Mouse (Mus musculus) testis, postnatal 10 days (tissue): ENCODE data around the gene Gm26558.
A peak's percentile ranks its signal among the peaks of the same experiment; 100 is the strongest.

ENCODE experiments used
- DNase-seq: peaks from one replicate; pipeline ENCODE4 v3.0.0; 2021; ENCODE audit warnings: low spot score

Gene Gm26558

DNA sequence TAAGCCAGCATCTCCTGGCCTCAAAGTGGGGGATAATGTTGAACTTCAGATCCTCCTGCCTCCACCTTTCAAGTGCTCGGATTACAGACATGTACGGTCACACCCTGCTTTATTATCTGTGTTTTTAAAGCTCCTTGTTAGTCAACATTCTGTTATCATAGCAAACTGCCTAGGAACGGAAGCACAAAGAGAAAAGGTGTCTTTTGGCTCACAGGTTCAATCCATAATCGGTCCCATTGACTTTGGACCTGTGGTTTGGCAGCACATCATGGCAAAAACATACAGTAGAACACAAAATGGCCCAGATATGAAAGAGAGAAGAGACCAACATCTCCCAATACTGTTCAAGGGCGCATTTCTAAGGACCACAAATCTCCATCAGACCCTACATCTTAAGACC lies 13.6 kb downstream of the Gm26558 start:
- no peak for DNase-seq

DNA sequence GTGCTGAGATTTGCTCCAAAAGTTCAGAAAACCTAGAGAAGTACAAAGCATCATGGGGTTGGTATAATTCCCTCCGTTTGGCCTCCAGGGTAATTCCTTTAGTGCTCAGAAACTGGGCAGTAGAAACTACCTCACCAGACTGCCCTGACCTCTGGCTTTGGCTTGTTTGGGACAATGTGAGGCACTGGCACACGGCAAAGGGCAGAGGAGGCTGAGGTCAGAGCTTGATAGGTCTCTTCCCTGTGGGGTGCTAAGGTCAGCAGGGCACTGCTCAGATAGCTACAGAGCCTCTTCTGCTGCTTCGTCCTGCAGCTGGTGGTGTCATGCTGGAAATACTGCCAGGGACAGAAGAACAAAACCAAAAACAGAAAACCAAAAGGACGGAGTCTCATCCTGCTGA lies 14.2 kb downstream of the Gm26558 start:
- no peak for DNase-seq

DNA sequence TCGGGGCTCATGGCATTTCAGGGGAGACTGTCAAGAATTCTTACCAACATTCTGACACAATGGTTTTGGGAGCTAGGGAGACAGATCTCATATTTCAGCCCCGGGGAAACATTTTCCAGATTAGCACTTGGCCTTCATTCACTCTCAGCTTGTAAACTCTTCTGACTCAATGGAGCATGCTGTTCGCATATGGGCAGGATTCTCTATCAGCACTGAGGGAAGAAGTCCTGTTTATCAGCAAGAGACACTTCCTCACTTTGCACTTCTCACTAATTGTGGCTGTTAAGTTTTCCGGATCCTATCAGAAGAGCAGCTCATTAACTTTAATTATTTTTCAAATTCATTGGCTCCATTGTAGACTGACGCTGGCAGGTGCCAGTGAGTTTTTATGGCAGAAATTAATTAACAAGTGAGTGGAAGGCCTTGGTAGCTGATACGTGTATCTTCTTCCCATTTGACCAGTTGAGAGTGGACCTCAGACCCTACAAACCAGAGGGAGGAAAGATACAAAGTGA lies 16.6 kb downstream of the Gm26558 start:
- no peak for DNase-seq

DNA sequence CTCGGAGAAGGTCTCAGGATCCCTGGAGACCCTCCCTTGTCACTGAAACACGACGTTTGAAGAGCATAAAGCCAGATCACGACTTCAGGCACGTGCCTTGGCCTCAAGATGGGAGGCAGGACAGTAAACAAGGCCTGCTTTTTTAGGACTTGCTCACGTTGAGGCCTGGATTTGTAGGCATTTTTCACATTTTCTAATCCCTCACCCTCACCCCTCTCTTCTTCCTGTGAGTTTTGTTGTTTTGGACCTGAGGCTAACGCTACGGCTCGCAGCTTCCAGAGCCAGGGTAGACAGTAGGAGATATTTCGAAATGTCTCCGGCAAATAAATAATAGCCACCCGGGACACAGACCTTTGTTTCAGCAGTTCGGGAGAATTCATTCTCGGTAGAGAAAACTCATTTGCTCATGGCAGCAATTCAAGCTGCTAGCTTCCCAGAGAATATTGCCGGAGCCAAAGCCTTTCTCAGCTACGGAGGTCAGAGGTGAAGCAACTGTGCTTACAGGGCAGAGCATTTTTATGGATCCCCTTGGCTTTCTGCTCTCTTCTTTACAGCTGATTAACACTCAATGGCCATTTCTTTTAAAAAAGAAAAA lies 18.8 kb downstream of the Gm26558 start:
- DNase-seq: no peak

DNA sequence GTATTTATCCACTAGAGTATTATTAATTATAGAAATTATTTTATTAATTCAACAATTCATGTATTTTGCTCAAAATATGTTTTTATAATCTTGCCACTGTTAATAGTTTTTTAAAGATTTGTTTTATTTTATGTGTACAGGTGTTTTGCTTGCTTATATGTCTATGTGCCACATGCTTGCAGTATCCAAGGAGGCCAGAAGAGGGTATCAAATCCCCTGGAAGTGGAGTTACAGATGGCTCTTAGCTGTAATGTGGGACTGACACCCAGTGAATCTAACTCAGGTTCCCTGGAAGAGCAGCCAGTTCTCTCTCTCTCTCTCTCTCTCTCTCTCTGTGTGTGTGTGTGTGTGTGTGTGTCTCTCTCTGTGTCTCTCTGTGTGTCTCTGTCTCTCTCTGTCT lies 20.9 kb downstream of the Gm26558 start:
- no peak for DNase-seq

DNA sequence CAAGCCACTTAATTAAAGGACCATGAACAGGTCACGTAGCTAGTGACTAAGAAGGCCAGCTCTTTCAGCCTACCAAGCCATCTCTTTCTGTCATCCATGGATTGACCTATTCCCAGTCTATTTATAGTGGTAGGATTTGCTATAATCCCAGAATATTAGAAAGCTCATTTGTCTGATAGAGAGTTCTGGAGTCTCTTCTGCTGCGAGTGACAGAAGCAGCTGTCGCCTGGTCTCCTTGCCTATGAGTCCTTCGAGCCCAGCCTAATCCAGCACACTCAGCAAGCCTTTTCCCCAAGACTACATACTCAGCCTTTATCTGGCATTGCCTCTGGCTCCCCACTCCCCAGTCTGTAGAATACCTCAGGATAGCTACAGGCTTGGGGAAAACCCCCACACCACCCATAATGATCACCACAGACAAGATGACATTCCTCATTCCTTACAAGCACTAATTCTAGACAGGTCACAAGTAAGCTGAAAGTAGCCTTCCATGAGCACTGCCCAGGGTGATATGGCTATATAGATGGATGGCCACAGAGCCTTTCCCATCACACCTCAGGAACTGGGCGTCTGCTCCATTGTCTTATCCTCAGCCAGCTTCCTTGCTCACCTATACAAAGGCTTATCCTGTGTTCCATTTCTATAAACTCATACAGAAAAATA lies 27.7 kb downstream of the Gm26558 start:
- no peak for DNase-seq

DNA sequence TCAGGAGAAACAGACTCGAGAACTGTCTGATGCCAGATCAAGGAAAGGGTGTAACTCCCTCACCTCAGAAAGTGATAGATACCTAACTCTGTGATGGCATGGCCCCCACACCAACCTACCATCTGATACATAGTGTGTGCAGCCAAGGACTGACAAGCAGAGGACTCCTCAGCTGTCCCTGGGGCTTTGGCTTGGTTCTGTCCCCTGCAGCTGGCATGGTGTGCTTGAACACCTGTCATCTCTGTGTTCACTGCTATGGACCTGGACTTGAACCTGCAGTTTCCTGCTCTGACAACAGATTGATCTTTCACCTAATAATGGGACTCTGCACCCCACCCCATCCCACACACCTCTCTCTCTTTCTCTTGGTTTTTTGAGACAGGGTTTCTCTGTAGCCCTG lies 29.5 kb downstream of the Gm26558 start:
- DNase-seq: no peak

DNA sequence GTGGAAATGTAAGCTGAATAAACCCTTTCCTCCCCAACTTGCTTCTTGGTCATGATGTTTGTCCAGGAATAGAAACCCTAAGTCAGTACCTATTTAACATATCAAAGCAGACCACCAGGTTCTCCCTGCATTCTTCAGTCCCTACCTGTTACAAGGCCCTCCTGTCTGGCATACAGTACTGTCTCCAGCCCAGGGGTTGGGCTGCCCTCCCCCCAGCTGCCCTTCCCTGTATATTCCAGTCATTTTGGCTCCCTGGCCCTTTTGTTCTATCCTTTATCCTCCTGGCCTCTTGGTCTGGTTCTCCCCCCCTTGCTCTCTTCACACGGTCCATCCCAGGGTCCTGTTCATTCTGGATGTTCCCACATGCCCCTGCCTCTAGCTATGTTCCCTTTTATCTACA lies 30.6 kb downstream of the Gm26558 start:
- no peak for DNase-seq

DNA sequence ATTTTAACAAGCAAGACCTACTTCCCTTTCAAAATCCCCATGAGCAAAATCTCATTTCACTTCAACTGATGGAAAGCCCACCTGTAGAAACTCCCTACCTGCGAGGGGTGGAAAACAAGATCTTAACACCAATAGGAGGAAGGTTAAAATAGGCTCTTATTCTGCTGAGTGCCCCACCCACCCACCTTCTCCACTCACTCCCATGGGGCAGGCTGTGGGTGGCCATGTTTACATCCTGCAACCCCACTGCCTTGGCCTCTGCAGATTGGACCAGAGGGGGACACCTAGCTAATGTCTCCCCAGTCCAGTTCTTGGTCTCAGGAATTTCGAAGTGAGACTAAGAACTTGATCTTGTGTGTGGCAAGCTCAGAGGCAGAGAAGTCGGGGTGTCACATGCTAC lies 32.0 kb downstream of the Gm26558 start:
- DNase-seq: no peak

DNA sequence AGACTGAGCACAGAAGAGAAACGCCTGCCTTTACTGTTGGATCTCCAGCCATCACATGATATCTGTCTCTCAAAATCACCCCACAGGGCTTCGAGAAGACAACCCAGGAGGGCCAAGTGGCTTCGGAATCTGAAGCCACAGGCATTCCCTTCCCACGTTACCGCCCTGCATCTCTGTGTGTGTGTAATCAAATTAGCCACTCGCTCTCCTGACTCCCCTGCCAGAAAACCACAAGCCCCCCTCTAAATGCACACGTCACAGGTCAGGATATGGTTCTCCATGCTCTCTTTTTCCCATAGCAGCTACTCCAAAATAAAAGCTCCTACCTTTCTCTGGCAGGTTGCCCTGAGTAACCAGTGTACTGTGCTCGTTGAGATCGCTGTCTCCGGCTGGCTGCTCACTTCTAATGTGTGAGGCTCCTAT lies 32.6 kb downstream of the Gm26558 start:
- no peak for DNase-seq

DNA sequence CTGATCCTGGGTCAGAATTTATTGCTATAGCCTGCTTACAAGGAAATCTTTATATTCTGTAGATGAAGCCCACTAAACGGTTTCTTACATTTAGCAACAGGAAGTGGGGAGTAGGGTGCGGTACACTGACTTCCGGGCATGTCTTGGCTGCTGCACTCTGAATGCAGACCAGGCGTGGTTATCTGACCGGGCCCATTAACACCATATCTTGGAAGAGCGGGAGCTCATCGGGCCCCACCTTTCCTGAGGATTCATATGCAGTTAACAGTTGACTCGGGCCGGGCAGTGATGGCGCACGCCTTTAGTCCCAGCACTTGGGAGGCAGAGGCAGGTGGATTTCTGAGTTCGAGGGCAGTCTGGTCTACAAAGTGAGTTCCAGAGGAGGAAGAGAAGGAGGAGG lies 33.5 kb downstream of the Gm26558 start:
- no peak for DNase-seq

DNA sequence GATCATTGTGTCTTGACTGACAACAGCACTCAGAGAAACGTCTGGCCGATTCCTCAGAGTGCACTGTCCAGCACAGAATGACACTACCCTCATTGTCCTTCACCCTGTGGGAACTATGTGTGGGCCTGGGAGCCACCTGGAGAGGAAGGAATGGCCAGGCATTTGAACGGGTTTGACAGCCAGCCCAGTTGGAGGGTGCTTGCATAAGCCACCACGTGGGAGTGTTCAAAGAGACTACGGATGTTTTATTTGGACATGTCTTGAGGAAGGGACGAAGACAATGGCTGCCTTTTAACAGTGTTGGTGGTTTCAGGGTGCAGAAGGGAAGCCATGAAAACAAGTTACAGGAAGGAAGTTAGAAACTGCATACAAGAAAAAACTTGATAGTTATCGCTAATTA lies 36.1 kb downstream of the Gm26558 start:
- DNase-seq: no peak

DNA sequence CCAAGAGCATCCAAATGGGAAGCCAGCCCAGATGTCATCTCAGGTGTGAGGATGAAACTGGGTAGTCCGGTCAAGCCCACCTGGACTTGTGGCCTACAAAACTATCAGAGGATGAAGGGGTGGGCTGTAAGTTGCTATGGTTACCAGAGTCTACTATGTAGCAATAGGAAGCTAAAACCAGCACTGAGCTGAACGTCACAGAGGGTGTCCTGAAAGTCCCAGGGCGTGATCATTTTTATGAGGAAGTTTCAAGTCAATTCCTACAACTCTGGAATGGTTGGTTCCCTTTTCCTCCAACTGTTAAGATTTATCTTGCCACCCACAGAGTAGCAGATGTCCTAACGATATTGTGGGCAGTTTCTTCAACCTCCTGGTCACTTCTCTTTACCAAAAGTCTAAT lies 39.7 kb downstream of the Gm26558 start:
- no peak for DNase-seq

DNA sequence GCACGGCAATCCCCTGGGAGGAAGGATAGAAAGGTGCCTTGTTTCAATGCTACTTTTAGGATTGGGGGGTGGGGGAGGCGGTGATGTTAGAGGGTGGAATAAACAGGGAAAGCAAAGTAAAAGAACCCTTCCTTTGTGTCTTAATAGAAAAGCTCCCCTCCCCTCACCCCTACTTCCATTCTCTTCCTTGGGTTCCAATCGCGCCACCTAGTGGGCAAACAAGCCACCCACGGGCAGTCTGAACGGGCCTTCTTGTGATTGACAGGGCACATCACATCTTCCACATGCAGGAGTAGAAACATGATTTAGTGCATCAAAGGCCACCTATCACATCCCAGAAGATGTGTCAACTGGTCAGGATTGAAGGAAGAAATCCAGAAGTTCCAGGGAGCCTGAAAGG lies 41.7 kb downstream of the Gm26558 start:
- DNase-seq: peak; percentile 87

DNA sequence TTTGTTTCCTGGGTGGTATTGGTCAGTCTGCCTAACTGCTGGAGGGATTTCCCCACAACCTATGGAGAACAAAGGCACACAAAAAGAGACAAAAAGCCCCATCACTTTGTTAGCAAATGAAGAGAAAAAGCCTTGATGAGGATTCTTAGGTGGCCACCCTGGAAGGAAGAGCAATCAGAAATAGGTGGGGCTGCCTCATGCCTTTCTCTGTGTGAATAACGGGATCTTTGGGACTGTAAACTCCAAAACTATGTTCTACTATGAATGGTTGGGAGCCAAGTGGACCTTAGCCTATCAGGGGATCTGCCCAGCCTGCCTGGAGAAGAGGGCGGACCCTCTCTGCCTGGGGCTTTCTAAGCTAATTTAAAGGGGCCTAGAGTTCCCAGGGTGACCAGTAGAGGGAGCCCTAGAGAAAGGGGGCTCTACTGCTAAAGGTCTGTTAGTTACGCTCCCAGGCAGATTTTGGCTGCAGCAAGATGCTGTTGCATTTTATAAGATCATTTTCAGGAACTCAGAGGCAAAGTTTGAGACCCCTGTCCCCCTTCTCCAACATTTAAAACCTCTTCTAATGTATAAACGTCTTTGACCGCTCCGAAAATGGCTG lies 42.6 kb downstream of the Gm26558 start:
- DNase-seq: no peak

DNA sequence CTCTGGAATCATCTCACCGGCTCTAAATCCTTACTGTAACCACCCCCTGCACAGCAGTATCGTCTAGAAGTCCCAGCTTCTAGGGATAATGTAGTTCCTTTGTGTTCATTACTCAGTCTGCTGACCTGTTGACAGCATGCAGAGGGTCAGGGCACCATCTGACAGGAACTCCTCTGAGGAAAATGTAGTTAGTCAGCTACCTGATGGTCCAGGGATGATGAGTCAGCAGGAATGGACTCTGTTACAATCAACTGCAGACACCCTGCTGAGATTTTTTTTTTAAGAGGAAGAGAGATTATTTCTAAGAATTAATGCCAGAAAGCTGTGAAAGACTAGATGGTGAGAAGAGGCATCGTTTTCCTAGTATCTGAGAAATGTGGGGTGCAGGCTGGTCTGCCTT lies 45.3 kb downstream of the Gm26558 start:
- no peak for DNase-seq

DNA sequence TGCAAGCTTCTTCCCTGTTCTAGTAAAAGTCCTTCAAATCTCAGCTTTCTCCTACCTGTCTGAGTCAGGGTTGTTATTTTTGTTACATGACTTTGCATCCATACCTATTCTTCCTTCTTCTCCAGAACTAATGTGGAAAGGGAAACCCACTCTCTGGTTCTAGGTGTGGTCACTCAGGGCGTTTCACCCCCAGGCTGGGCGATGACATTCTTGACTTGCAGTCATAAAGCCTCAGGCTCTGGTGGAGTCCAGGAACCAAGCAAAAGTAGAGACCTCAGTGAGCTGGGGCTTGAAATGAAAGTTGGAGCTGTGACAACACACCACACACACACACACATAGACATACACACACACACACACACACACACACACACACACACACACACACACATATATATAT lies 45.8 kb downstream of the Gm26558 start:
- no peak for DNase-seq

DNA sequence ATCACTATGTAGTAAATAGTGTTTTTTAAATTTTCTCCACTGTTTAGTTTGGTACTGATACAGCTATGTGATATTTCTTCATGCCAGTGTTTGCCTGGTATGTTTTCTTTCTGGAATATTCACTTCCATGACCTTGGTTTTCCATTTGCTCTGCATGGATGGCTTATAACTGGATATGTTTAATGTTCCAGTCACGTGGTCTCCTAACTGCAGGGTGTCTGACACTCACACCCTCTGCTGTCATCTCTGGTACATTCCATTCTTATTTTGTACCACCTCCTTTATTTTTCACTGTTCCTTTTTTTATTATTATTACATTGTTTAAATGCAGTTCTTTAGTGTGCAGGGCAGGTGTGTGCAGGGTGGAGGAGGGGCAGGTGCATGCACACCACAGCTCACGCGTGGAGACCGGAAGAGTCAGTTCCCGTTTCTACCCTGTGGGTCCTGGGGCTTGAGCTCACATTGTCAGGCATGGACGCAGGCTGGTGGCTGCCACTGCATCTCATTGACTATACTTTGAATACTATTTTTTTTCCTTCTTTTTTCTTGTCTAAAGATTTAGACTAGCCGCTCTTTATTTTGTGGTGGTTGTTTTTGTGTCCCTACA lies 47.1 kb downstream of the Gm26558 start:
- no peak for DNase-seq
